Mouse (Mus musculus) urinary bladder, postnatal 4 days (tissue): Measurements from ENCODE around the gene Pnma5.

Source experiments
- DNase-seq, 2 experiments: peaks; one replicate each; pipeline ENCODE4 v3.0.0; 2021 to 2022; ENCODE audit warnings: low spot score in 2 of 2

Gene Pnma5

GRCm38 (mm10) chrX:72986841-72987519 is 49.9 kb downstream of the Pnma5 start, which contains the start of gene Zfp185:
Zfp185 (plus strand) TSS chrX:72987339.
- DNase-seq = peak; percentile 52 to 65

- DNase-seq = no peak
These were observed 51.3 kb downstream of the Pnma5 start for GRCm38 (mm10) chrX:72985607-72986006.
